Mouse (Mus musculus): ENCODE data around the gene 4930512M02Rik.

- TF ChIP-seq CTCF (IDR thresholded peaks at IDR 0.05; ENCODE audit: insufficient read depth, low read length) (no peak), POLR2A (IDR thresholded peaks at IDR 0.05; ENCODE audit: borderline replicate concordance, extremely low read depth, low read depth, low read length) (no peak)
Observed at GRCm38 (mm10) chr11:11561118-11561517, 66.5 kb downstream of the 4930512M02Rik start.
